Mouse (Mus musculus): ENCODE data around the gene Try5. TPM values are rescaled to one million over a fixed set of nuclear protein-coding genes. Genes with fewer than 3 reads are reported as not detected.

The Try5 gene
- polyA plus RNA-seq (2012; fragmentation: generic; extraction: Trizol), result not detected

GRCm38 (mm10) chr6:41316741-41317140 is at the start of gene Try5:
Gene Try5 (minus strand): TSS chr6:41316841.

GRCm38 (mm10) chr6:41353932-41354331 is 37.3 kb upstream of the Try5 start, which contains the start of gene Try10:
Gene Try10 (plus strand): TSS chr6:41354105.

DNA sequence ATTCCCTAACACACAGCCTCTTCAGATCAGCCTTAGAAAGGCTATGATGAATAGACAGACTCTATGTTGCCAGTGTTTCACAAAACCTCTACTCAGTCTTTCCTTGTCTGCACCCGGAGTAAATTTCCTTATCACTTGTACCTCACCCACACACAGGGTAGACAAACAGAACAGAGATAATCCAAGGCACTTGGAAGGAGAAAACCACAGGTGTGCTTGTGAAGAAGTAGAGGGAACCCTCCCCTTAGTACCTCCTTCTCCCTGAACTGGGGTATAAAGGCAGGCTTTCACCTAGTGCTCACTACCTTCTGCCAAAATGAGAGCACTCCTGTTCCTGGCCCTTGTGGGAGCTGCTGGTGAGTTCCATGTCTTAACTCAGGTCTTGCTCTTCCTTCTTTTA is 14.7 kb downstream of the Try5 start, which contains the start of gene Try4:
Gene Try4 (plus strand): TSS at position 301 of the 400 bp plus-strand sequence.

Other genes with a start within 250 kb of the Try5 start
- not detected for gene Try4, start 14.6 kb downstream of the Try5 start, polyA plus RNA-seq (2012; fragmentation: generic; extraction: Trizol)
- not detected for gene Try10, start 37.3 kb upstream of the Try5 start, polyA plus RNA-seq (2012; fragmentation: generic; extraction: Trizol)
- not detected for gene Prss3, start 60.8 kb upstream of the Try5 start, polyA plus RNA-seq (2012; fragmentation: generic; extraction: Trizol)
- gene Gm5771, start 75.5 kb upstream of the Try5 start, polyA plus RNA-seq (2012; fragmentation: generic; extraction: Trizol), result not detected
- gene Gm10334, start 129.3 kb upstream of the Try5 start, polyA plus RNA-seq (2012; fragmentation: generic; extraction: Trizol), result not detected
- not detected for gene Prss1, start 142.1 kb upstream of the Try5 start, polyA plus RNA-seq (2012; fragmentation: generic; extraction: Trizol)
- gene Prss2, start 204.9 kb upstream of the Try5 start, polyA plus RNA-seq (2012; fragmentation: generic; extraction: Trizol), result under 1 TPM in 1 of 2 experiments, not detected in 1; 0.75 TPM